Mouse (Mus musculus) limb, embryonic 10.5 days (tissue): ENCODE results near the gene Pdzd8. TPM values are rescaled to one million over a fixed set of nuclear protein-coding genes. Genes with fewer than 3 reads are reported as not detected.

Experiments
- DNase-seq: peaks from one replicate; pipeline ENCODE4 v3.0.0-alpha.2; 2017; ENCODE audit warnings: low spot score
- H3K27ac ChIP-seq: fragments of 300-500 bp; sonication (generic); 2 replicates; pipeline ENCODE4 v1.5.1; 2016; ENCODE audit warnings: mild to moderate bottlenecking
- H3K27me3 ChIP-seq: fragments of 300-500 bp; sonication (generic); 2 replicates; pipeline ENCODE4 v1.6.1; 2016; ENCODE audit warnings: low read depth, mild to moderate bottlenecking; ENCODE audit not compliant: poor library complexity, severe bottlenecking
- H3K36me3 ChIP-seq: fragments of 300-500 bp; sonication (generic); 2 replicates; pipeline ENCODE4 v1.6.1; 2016; ENCODE audit warnings: mild to moderate bottlenecking, moderate library complexity
- H3K4me1 ChIP-seq: fragments of 300-500 bp; sonication (generic); 2 replicates; pipeline ENCODE4 v1.6.1; 2016
- H3K4me3 ChIP-seq: fragments of 300-500 bp; sonication (generic); 2 replicates; pipeline ENCODE4 v1.5.1; 2016; ENCODE audit warnings: mild to moderate bottlenecking, moderate library complexity
- H3K9me3 ChIP-seq: fragments of 300-500 bp; sonication (generic); replicated peaks from 2 replicates; pipeline ENCODE4 v1.6.1; 2016; ENCODE audit warnings: mild to moderate bottlenecking
- WGBS: fragments of 180-500 bp; shearing (Covaris S2); methylation state at CpG from one replicate; pipeline ENCODE4 v1.1.7; 2016; 5-methylcytosine and 5-hydroxymethylcytosine counted together
- polyA plus RNA-seq: library from polyadenylated mRNA; unstranded; fragments of >200 nt; fragmentation: Nextera tagmentation; extraction: Ambion mirVana; gene quantifications from 2 replicates; pipeline ENCODE4 v1.2.1, GENCODE M21; 2016

Pdzd8 gene
- polyA plus RNA-seq, 1 experiment from 2014 or later: 12.4 TPM

GRCm38 (mm10) chr19:59292183-59292839, 53.3 kb downstream of the Pdzd8 start:
- WGBS: 92% methylated on average over 5 of the region's 5 CpGs

GRCm38 (mm10) chr19:59289811-59290210, 55.8 kb downstream of the Pdzd8 start:
- 92% methylated on average over 6 of the region's 6 CpGs for WGBS
- no peaks in the 10 kb centered on the region for H3K9me3 ChIP-seq
- H3K4me1 ChIP-seq: no peaks in the 10 kb centered on the region
- no peak overlapping the region for H3K4me3 ChIP-seq
- H3K27me3 ChIP-seq: no peaks in the 10 kb centered on the region
- H3K27ac ChIP-seq: no peak overlapping the region
- H3K36me3 ChIP-seq: 0 out of 2 replicates have a peak, but pooled peaks cover 2% of the 10 kb centered on the region
- DNase-seq: no peak

More at GRCm38 (mm10) chr19:59292183-59292839, 53.3 kb downstream of the Pdzd8 start:
- Histone ChIP-seq H3K4me3 (no peak overlapping the region), H3K27me3 (no peaks in the 10 kb centered on the region), H3K27ac (no peak overlapping the region), H3K4me1 (no peaks in the 10 kb centered on the region), H3K9me3 (no peaks in the 10 kb centered on the region), H3K36me3 (peaks cover 6% of the 10 kb centered on the region; the same call in 1 of the 2 replicates)
- DNase-seq: no peak

GRCm38 (mm10) chr19:59289042-59289441, 56.5 kb downstream of the Pdzd8 start:
- Histone ChIP-seq H3K27ac (no peak overlapping the region), H3K27me3 (no peaks in the 10 kb centered on the region), H3K4me3 (no peak overlapping the region), H3K36me3 (0 out of 2 replicates have a peak, but pooled peaks cover 2% of the 10 kb centered on the region), H3K4me1 (no peaks in the 10 kb centered on the region), H3K9me3 (no peaks in the 10 kb centered on the region)
- DNase-seq: no peak

- Histone ChIP-seq H3K4me1 (peaks cover 4% of the 10 kb centered on the region), H3K4me3 (no peak overlapping the region), H3K27ac (no peak overlapping the region), H3K36me3 (no peaks in the 10 kb centered on the region), H3K27me3 (no peaks in the 10 kb centered on the region), H3K9me3 (no peaks in the 10 kb centered on the region)
- no peak for DNase-seq
- 92% methylated on average over 3 of the region's 3 CpGs for WGBS
These were observed 63.6 kb downstream of the Pdzd8 start for GRCm38 (mm10) chr19:59282001-59282400.

GRCm38 (mm10) chr19:59280841-59281240, 64.7 kb downstream of the Pdzd8 start:
- H3K27me3 ChIP-seq: no peaks in the 10 kb centered on the region
- H3K27ac ChIP-seq: no peak overlapping the region; the same call in 1 of the 2 replicates
- H3K9me3 ChIP-seq: no peaks in the 10 kb centered on the region
- H3K36me3 ChIP-seq: no peaks in the 10 kb centered on the region
- DNase-seq: no peak
- no peak overlapping the region for H3K4me3 ChIP-seq
- H3K4me1 ChIP-seq: peaks cover 4% of the 10 kb centered on the region

GRCm38 (mm10) chr19:59276354-59276753, 69.2 kb downstream of the Pdzd8 start:
- 91% methylated on average over 7 of the region's 7 CpGs for WGBS
- Histone ChIP-seq H3K27ac (no peak overlapping the region), H3K36me3 (no peaks in the 10 kb centered on the region), H3K9me3 (no peaks in the 10 kb centered on the region), H3K4me3 (no peak overlapping the region), H3K4me1 (peaks cover 4% of the 10 kb centered on the region), H3K27me3 (no peaks in the 10 kb centered on the region)
- no peak for DNase-seq

GRCm38 (mm10) chr19:59273190-59273589, 72.4 kb downstream of the Pdzd8 start:
- Histone ChIP-seq H3K36me3 (no peaks in the 10 kb centered on the region), H3K9me3 (no peaks in the 10 kb centered on the region), H3K27me3 (no peaks in the 10 kb centered on the region), H3K27ac (no peak overlapping the region), H3K4me1 (no peaks in the 10 kb centered on the region), H3K4me3 (no peak overlapping the region)
- no peak for DNase-seq
- WGBS: 94% methylated on average over 7 of the region's 7 CpGs

- Histone ChIP-seq H3K27ac (no peak overlapping the region), H3K4me3 (no peak overlapping the region), H3K27me3 (peaks cover 21% of the 10 kb centered on the region), H3K36me3 (no peaks in the 10 kb centered on the region), H3K9me3 (no peaks in the 10 kb centered on the region), H3K4me1 (peaks cover 11% of the 10 kb centered on the region)
- WGBS: 12% methylated on average over 5 of the region's 5 CpGs
- DNase-seq: no peak
These were observed 78.1 kb downstream of the Pdzd8 start for GRCm38 (mm10) chr19:59267417-59267963.

- Histone ChIP-seq H3K27ac (no peak overlapping the region), H3K9me3 (no peaks in the 10 kb centered on the region), H3K27me3 (peaks cover 36% of the 10 kb centered on the region), H3K36me3 (no peaks in the 10 kb centered on the region), H3K4me1 (peaks cover 18% of the 10 kb centered on the region), H3K4me3 (no peak overlapping the region)
- WGBS: 79% methylated on average over 6 of the region's 6 CpGs
- no peak for DNase-seq
These were observed 79.7 kb downstream of the Pdzd8 start for GRCm38 (mm10) chr19:59265907-59266306.

GRCm38 (mm10) chr19:59264838-59265532, 80.6 kb downstream of the Pdzd8 start:
- Histone ChIP-seq H3K4me3 (no peak overlapping the region), H3K27ac (no peak overlapping the region), H3K27me3 (peaks cover 46% of the 10 kb centered on the region), H3K36me3 (no peaks in the 10 kb centered on the region), H3K4me1 (peaks cover 26% of the 10 kb centered on the region), H3K9me3 (no peaks in the 10 kb centered on the region)
- DNase-seq: no peak
- WGBS: 86% methylated on average over 9 of the region's 9 CpGs

GRCm38 (mm10) chr19:59263171-59263570, 82.4 kb downstream of the Pdzd8 start:
- peaks cover 34% of the 10 kb centered on the region for H3K4me1 ChIP-seq
- H3K4me3 ChIP-seq: no peak overlapping the region
- WGBS: 88% methylated on average over 9 of the region's 9 CpGs
- H3K27ac ChIP-seq: no peak overlapping the region
- H3K27me3 ChIP-seq: peaks cover 51% of the 10 kb centered on the region
- no peaks in the 10 kb centered on the region for H3K9me3 ChIP-seq
- DNase-seq: no peak
- no peaks in the 10 kb centered on the region for H3K36me3 ChIP-seq

- peak overlapping the region; percentile 59 for H3K27ac ChIP-seq
- H3K9me3 ChIP-seq: no peaks in the 10 kb centered on the region
- no peak for DNase-seq
- H3K4me3 ChIP-seq: peak overlapping the region; percentile 59
- WGBS: 46% methylated on average over 7 of the region's 7 CpGs
- H3K36me3 ChIP-seq: no peaks in the 10 kb centered on the region
- peaks cover 51% of the 10 kb centered on the region for H3K27me3 ChIP-seq
- peaks cover 23% of the 10 kb centered on the region for H3K4me1 ChIP-seq
These were observed 84.0 kb downstream of the Pdzd8 start for GRCm38 (mm10) chr19:59261604-59262003.

GRCm38 (mm10) chr19:59260718-59261442, 84.7 kb downstream of the Pdzd8 start, which contains the start of gene Slc18a2:
Slc18a2 (plus strand) TSS chr19:59260896.
- WGBS: under 1% methylated on average over 55 of the region's 55 CpGs

More at GRCm38 (mm10) chr19:59260718-59261442, 84.7 kb downstream of the Pdzd8 start, which contains the start of gene Slc18a2:
- H3K4me1 ChIP-seq: peaks cover 23% of the 10 kb centered on the region
- H3K9me3 ChIP-seq: no peaks in the 10 kb centered on the region
- H3K36me3 ChIP-seq: no peaks in the 10 kb centered on the region
- H3K27me3 ChIP-seq: peaks cover 51% of the 10 kb centered on the region
- peak within 1 kb of the TSS; percentile 59 for H3K27ac ChIP-seq
- peak within 1 kb of the TSS; percentile 59 for H3K4me3 ChIP-seq
- DNase-seq: peak; percentile 70
